Mouse (Mus musculus) c-Kit-positive CD71-negative TER-119-negative erythroid progenitor cells, embryonic 14.5 days (primary cell): ENCODE measurements around the gene Iqcn.

Experiments used
- DNase-seq: peaks from one replicate; pipeline ENCODE4 v3.0.0-alpha.2; 2013; ENCODE audit warnings: low read depth

Iqcn gene

GRCm38 (mm10) chr8:70737705-70738104, 34.4 kb downstream of the Iqcn start:
- no peak for DNase-seq

DNA sequence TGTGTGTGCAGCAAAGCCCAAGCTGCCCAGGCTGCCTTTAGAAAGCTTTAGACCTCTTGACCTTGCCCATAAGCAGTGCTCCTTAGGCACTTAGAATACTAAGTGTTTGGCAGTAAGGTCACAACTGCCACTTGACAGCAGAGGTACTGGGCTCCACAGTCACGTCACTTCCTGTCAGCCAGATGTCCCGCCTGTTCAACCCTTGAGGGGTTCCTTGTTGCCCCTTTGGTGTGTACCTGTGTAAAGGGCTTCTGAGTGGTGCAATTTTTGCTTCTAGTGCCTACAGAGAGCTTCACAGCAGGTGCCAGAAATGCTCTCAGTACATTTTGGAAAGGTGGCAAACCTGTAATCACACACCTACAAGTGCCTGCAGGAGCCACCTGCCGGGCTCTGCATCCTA, 35.0 kb downstream of the Iqcn start:
- no peak for DNase-seq

DNA sequence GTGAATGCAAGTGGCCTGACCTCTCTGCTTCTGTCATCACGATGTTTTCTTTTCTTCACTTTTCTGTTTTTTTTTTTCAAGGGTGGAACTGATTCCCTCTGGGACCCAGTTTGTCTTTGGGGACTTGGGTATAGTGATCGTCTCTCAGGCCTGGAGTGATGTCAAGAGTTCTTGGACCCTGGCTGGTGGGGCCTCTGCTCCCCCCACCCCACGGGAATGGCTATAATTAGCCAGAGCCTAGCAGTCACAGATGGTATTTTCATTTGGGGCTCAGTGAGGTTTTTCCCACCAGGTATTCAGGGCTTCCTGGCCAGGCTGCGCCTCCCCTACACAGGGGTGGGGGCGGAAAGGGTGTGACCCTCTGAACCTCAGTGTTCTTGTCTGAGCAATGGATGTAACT, 38.4 kb downstream of the Iqcn start:
- no peak for DNase-seq

GRCm38 (mm10) chr8:70742176-70742575, 38.9 kb downstream of the Iqcn start:
- DNase-seq = no peak

DNA sequence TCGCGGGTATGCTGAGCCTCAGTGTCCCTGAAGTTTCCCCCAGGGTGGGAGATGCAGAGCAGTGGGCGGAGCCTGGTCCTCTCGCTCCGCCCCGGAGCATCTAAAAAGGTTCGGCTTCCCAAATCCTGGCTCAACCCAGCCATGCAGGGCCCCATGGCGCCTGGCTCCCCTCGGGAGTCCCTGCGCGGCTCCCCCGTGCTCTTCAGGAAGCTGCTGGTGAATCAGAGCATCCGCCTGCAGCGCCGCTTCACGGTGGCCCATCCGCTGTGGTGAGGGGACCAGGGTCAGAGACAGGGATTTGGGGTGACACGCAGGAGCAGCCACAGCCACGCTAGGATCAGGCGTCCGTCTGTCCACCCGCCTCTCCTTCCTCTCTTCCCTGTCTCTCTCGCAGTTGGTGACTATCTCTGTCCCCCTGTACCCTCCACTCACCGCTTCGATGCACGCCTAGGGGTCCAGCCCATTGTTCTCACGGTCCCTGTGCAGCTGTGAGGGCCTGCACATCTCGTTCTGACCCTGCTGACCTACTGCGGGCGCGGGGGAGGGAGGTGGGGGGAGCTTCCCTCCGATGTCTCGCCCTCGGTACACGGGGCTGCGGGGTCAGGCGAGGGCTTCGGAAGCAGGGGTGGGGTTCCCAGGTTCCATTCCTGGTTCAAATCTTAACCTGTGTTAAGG, 39.9 kb downstream of the Iqcn start:
- DNase-seq = no peak

DNA sequence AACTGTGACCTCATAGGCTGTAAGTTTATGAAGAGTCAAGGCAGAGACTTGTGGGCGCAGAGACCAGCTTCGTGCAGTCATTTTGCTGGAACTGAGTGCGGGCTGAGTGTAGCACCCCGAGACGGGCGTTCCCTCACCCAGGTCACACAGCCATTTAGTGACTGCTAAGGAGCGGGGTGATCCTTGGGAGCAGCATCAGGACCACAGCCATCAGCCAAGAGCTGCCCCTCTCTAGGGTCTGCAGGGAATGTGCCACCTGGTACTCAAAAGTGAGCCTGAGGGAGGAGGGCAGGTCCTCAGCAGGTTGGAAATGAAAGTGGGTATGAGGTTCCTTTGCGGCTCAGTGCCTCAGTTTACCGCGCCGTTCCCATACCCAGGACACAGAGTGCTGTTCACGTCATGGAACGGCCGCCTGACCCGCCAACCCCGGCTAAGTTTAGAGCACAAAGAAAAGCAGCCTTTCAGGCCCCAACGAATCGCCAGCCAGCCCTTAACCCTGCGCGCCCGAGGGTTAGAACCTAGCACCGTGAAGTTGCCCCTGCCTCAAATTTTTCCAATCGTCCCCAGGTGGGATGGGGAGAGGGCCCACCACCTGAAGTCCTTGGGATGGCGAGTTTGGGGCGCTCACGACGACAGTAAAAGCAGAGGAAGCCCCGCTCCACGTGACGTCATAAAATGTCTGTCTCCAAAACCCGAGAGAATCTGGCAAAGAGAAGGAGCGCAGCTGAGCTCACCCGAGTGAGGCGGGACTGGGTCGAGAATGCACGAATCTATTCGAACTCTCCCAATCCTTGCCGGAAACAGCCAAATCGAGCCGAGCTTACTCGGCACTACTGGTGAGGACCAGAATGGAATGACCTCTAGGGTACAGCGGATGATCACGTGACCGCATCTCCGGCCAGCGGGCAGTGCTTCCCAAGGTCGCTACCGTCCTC, 40.7 kb downstream of the Iqcn start:
- DNase-seq = no peak

GRCm38 (mm10) chr8:70744806-70745205, 41.5 kb downstream of the Iqcn start:
- DNase-seq = no peak

GRCm38 (mm10) chr8:70745691-70746220, 42.5 kb downstream of the Iqcn start:
- DNase-seq = no peak

DNA sequence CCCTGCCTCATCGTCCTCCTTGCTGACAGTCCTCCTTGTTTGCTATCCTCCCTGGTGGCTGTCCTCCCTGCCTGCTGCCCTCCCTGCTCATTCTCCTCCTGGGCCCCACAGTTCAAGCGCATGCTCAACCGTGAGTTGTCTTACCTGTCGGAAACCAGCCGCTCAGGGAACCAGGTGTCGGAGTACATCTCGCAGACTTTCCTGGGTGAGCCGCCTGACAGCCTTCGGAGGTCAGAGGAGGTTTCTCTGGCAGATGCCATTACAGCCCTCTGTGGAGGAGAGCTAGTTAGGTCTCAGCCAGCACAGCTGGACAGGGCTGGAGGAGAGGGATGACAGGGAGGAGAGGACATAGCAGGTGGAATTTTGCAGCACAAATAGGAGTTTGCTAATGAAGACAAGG, 43.4 kb downstream of the Iqcn start:
- no peak for DNase-seq

DNA sequence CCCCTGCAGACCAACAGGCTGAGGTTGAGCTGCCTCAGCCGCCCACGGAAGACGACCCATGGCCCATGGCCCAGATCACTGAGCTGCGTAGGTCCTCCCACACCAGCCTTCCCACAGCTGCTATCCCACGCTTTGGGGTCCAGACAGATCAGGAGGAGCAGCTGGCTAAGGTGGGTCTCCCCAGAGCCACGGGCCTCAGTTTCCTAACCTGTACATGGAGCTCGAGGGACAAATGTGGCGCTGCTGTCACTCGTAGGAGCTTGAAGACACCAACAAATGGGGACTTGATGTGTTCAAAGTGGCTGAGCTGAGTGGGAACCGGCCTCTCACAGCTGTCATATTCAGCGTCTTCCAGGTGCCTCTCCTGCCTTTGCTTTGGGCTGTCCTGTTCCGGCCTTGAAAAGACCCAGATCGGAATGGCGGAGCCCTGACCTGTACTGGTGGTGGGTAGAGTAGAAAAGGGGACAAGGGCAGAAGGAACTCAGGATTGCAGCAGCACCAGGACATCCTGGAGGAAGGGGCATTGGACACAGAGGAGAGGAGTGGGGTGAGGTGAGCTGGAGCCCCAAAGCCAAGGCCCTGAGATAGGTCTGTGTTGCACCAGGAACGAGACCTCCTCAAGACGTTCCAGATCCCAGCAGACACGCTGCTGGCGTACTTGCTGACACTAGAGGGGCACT, 44.1 kb downstream of the Iqcn start:
- no peak for DNase-seq

- no peak for DNase-seq
Observed at GRCm38 (mm10) chr8:70748246-70749096, 45.2 kb downstream of the Iqcn start.

DNA sequence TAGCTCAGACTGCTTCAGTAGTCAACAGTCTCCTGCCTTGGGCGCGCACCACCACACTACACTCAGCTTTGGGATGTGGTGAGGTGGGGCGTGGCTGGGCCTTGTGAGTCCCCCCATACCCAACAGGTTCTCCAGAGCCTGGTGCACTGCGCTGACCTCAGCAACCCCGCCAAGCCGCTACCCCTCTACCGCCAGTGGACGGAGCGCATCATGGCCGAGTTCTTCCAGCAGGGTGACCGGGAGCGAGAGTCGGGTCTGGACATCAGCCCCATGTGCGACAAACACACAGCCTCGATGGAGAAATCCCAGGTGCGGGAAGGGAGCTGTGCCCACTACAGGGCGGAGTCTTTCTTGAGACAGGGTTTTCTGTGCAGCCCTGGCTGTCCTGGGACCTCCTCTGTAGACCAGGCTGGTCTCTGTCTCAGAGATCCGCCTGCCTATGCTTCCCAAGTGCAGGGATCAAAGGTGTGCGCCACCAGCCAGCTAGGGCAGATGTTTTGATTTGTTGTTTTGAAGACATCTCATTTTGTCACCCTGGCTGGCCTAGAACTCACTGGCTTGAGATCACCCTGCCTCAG, 45.9 kb downstream of the Iqcn start:
- no peak for DNase-seq

DNA sequence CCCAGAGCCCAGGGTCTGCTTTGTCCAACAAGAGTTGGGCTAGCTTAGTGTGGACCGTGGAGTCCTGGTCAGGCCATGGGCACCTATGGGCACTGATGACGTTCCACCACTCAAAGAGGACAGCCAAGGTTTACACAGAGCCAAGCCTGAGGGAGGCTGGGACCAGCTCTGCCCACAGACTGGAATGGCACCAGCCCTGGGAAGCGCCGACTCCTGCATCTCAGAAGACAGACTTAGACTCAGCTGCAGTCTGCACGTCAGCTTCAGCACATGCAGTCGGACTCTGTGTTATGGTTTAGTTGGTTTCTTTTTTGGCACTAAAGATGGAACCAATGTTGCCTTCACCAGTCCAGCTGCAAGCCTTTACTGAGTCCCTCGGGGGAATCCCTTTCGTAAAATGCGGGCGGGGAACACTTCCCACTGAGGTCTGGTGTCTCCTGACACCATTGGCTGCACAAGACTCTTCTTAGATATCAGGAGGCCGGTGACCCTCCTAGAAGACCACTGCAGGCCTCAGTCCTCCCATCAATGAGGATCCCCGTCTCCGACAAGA, 46.9 kb downstream of the Iqcn start:
- no peak for DNase-seq

DNA sequence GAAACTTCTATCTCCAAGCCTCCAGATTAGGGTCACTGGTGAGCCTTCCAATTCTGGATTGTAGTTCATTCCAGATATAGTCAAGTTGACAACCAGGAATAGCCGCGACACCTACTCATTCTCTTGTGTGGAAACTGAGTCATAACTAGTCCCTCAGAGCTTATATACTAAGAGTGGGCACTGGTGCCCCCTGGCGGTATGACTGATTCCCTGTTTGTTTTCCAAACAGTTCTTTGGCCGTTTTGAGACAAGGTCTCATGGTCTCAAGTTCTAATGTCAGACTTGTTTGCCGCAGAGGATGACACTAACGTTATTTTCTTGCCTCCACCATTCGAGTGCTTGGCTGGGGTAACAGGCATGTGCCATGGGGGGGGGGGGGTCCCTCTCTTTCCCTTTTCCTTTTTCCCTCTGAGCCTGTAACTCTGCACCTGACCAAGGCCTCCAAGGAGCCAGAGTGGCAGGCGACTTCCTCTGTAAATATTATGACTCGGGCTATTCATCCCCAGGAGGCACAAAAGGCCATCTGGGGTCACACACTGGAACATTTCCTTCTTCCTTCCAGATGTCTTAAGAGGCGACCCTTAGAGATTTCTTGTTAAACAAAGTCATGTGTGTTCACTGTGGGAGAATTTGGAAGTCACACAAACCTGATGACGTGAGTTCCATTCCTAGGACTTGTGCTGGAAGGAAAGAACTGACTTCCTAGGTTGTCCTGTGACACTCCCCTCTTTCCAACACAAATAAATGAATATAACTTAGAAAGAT, 48.9 kb downstream of the Iqcn start:
- DNase-seq = no peak

DNA sequence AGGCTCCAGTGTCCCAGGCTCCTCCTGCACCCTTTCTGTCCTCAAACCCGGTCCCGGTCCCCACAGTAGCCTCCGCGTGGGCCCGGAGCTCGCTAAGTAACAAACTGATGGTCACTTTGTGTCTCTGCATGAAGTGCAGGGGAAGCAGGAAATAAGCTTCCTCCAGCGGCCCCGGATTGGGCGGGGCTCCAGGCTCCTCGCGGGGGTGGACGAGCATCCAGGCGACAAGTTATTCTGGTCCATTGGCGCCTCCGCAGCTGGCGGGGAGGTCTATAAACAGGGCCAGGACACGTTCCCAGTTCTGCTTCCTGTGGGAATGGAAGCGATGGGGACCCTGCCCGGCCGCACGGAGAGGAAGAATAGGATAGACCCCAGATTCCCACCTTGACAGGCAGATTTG, 49.9 kb downstream of the Iqcn start:
- no peak for DNase-seq

DNA sequence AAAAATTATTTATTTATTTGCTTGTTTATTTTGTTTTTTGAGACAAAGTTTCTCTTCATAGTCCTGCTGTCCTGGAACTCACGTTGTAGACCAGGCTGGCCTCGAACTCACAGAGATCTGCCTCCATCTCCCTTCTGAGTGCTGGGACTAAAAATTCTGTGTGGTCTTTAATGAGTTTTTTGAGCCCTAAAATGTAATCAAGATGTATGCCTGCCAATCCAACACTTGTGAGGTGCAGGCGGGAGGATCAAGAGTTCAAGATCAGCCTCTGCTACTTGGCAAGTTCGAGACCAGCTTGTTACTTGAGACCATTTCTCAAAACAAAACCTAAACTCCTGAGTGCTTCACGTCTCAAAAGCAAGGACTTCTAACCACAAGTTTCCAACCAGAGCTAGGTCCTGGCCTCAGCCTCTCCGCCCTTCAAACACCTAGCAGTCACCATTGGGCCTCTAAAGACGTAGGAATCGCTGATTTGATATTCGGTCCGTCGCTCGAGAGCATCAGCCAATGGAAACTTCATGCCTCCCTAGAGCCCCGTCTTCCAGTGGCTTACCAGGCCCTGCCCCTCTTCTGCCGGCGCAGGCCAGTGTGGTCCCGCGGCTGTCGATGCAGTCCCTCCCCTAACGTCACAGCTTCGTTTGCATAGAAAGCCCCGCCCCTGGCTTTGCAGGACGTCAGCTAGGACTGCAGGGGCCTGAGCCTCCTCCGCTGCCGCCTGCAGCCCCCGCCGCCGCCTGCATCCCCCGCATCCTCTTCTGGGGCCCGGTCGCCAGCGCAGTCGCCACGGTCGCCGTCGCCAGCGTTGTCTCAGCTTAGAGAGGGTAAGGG, 51.0 kb downstream of the Iqcn start, which contains the start of gene Rab3a:
Gene Rab3a, plus strand, starts transcription at position 637 of the 828 bp plus-strand sequence.
- peak; percentile 95 for DNase-seq

GRCm38 (mm10) chr8:70754871-70755660, 51.8 kb downstream of the Iqcn start:
- DNase-seq = no peak
